7 mouse cellular contexts compared by ENCODE assay signal in genomic region chr2:114057303-114057853, GRCm38 (mm10). TPM values are rescaled to one million over a fixed set of nuclear protein-coding genes. Genes with fewer than 3 reads are reported as not detected.
A peak's percentile ranks its signal among the peaks of the same experiment; 100 is the strongest.
DNase-seq lines count a peak whose midpoint lies in the region; ATAC-seq and TF ChIP-seq lines count a peak whose summit lies in the region.

No protein-coding gene starts in this region.

- peak; percentile 85 for DNase-seq in MN1 (ENCODE audit: low spot score)
- DNase-seq in adrenal gland, adult 18-20 months (ENCODE audit: low spot score in 2 of 2) = peak; percentile 29 to 51
- DNase-seq in heart, postnatal 4 days = peak; percentile 94
- DNase-seq in T-cell, adult 2 months (ENCODE audit: low spot score) = no peak

- no peaks in the 10 kb centered on the region for H3K27me3 ChIP-seq in forebrain, embryonic 15.5 days
- H3K27me3 ChIP-seq in midbrain, embryonic 15.5 days (replicated peaks) = no peaks in the 10 kb centered on the region
- H3K27me3 ChIP-seq in intestine, postnatal 0 days (replicated peaks; ENCODE audit: control insufficient read depth, insufficient read depth, low read length) = no peaks in the 10 kb centered on the region

- H3K4me2 ChIP-seq in forebrain, embryonic 15.5 days (replicated peaks) = no peak overlapping the region
- H3K4me2 ChIP-seq in midbrain, embryonic 15.5 days = peak overlapping the region; percentile 8; the same call in 1 of the 2 replicates
- H3K4me2 ChIP-seq in intestine, postnatal 0 days (replicated peaks; ENCODE audit: low read depth) = no peak overlapping the region

- ATAC-seq in forebrain, embryonic 15.5 days (replicated peaks) = peak; percentile 60
- ATAC-seq in midbrain, embryonic 15.5 days (replicated peaks) = peak; percentile 58; the same call in 1 of the 2 replicates
- no peak for ATAC-seq in intestine, postnatal 0 days

- no peak for TF ChIP-seq CTCF in intestine, postnatal 0 days (IDR thresholded peaks at IDR 0.05; ENCODE audit: low read depth)

- no peak overlapping the region for H3K27ac ChIP-seq in forebrain, embryonic 15.5 days (replicated peaks)
- no peak overlapping the region for H3K27ac ChIP-seq in midbrain, embryonic 15.5 days
- no peak overlapping the region for H3K27ac ChIP-seq in intestine, postnatal 0 days (ENCODE audit: low read depth, low read length)

- WGBS in forebrain, embryonic 15.5 days = 22% methylated on average over 10 of the region's 10 CpGs
- WGBS in midbrain, embryonic 15.5 days = 11% methylated on average over 10 of the region's 10 CpGs
- WGBS in intestine, postnatal 0 days = 14% methylated on average over 10 of the region's 10 CpGs

- no peak overlapping the region for H3K4me3 ChIP-seq in forebrain, embryonic 15.5 days
- H3K4me3 ChIP-seq in midbrain, embryonic 15.5 days = no peak overlapping the region
- no peak overlapping the region for H3K4me3 ChIP-seq in intestine, postnatal 0 days (ENCODE audit: low read depth, low read length)

- H3K9ac ChIP-seq in forebrain, embryonic 15.5 days (replicated peaks) = no peak overlapping the region
- H3K9ac ChIP-seq in midbrain, embryonic 15.5 days = no peak overlapping the region
- H3K9ac ChIP-seq in intestine, postnatal 0 days (ENCODE audit: low read depth, low read length) = no peak overlapping the region

- H3K4me1 ChIP-seq in forebrain, embryonic 15.5 days = 0 out of 2 replicates have a peak, but pooled peaks cover 5% of the 10 kb centered on the region
- H3K4me1 ChIP-seq in midbrain, embryonic 15.5 days = peaks cover 8% of the 10 kb centered on the region
- H3K4me1 ChIP-seq in intestine, postnatal 0 days (replicated peaks; ENCODE audit: control insufficient read depth, insufficient read depth, low read length) = no peaks in the 10 kb centered on the region

- H3K36me3 ChIP-seq in forebrain, embryonic 15.5 days = no peaks in the 10 kb centered on the region
- no peaks in the 10 kb centered on the region for H3K36me3 ChIP-seq in midbrain, embryonic 15.5 days (replicated peaks)
- H3K36me3 ChIP-seq in intestine, postnatal 0 days (ENCODE audit: control insufficient read depth, insufficient read depth) = no peaks in the 10 kb centered on the region

- no peaks in the 10 kb centered on the region for H3K9me3 ChIP-seq in forebrain, embryonic 15.5 days
- no peaks in the 10 kb centered on the region for H3K9me3 ChIP-seq in midbrain, embryonic 15.5 days
- no peaks in the 10 kb centered on the region for H3K9me3 ChIP-seq in intestine, postnatal 0 days (ENCODE audit: control insufficient read depth)

RNA-seq across cellular contexts. Expression of gene Actc1, which starts 4.0 kb away (rescaled TPM):
- not detected for total RNA-seq in adrenal gland, adult 18-20 months (2021)
- polyA plus RNA-seq in forebrain, embryonic 15.5 days (2015; fragmentation: Nextera tagmentation; extraction: Ambion mirVana) = 2.4 and 22.2 TPM in 2 replicates
- over 10,000 TPM; 17,542 to 18,879 TPM for total RNA-seq in heart, postnatal 4 days (2021)
- polyA plus RNA-seq in midbrain, embryonic 15.5 days (2015; fragmentation: Nextera tagmentation; extraction: Ambion mirVana) = 3.0 and 54.5 TPM in 2 replicates
- 7.9 and 10.2 TPM in 2 replicates for polyA plus RNA-seq in intestine, postnatal 0 days (2015; fragmentation: Nextera tagmentation; extraction: Ambion mirVana)

RNA-seq across cellular contexts. Expression of gene Gjd2, which starts 44.0 kb away (rescaled TPM):
- total RNA-seq in adrenal gland, adult 18-20 months (2021) = 1 to 10 TPM; 2.9 to 3.2 TPM
- 3.4 and 3.6 TPM in 2 replicates for polyA plus RNA-seq in forebrain, embryonic 15.5 days (2015; fragmentation: Nextera tagmentation; extraction: Ambion mirVana)
- total RNA-seq in heart, postnatal 4 days (2021) = not detected
- 9.7 and 10.2 TPM in 2 replicates for polyA plus RNA-seq in midbrain, embryonic 15.5 days (2015; fragmentation: Nextera tagmentation; extraction: Ambion mirVana)
- 0.44 and 0.51 TPM in 2 replicates for polyA plus RNA-seq in intestine, postnatal 0 days (2015; fragmentation: Nextera tagmentation; extraction: Ambion mirVana)
